Mouse (Mus musculus) lung, adult 18-20 months (tissue): Measurements from ENCODE around the gene Camk2d.
A peak's percentile ranks its signal among the peaks of the same experiment; 100 is the strongest.

Experiments
- DNase-seq, 2 experiments: peaks; one replicate each; pipeline ENCODE4 v3.0.0; 2022; ENCODE audit warnings: mixed read lengths in 2 of 2

Camk2d gene

DNA sequence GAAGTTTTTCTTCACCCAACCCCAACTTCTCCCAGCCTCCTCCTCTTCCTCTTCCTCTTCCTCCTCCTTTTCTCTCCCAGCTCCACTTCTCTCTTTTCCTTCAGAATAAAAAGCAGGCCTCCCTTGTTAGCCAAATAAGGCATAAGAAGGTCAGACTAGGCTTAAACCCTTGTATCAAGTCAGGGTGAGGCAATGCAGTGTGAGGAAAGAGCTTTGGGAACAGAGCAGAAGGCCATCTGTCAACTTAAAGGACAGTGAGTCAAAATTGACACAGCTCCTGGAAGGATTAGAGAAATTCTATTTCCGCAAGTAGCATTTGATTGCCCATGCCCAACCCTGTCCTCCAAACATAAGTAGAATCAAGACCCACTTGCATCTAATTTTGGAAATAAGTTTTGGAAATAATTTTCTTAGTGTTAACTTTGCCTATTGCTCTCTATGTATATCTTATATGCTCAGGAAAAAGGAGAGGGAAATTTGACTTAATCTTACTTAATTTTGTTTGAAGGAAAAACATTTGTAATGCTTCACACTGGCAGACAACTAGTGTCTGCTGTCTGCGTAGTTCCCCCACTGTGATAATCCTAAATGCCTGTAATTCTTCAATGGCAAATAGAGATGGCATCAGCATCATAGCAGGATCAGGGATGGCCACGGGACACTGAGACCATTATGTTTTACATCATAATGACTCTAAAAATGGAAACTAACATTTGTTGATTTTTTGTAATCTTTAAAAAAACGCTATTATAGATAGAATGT is 16.8 kb downstream of the Camk2d start:
- peak in 1 of 2 experiments; percentile 53 for DNase-seq

DNA sequence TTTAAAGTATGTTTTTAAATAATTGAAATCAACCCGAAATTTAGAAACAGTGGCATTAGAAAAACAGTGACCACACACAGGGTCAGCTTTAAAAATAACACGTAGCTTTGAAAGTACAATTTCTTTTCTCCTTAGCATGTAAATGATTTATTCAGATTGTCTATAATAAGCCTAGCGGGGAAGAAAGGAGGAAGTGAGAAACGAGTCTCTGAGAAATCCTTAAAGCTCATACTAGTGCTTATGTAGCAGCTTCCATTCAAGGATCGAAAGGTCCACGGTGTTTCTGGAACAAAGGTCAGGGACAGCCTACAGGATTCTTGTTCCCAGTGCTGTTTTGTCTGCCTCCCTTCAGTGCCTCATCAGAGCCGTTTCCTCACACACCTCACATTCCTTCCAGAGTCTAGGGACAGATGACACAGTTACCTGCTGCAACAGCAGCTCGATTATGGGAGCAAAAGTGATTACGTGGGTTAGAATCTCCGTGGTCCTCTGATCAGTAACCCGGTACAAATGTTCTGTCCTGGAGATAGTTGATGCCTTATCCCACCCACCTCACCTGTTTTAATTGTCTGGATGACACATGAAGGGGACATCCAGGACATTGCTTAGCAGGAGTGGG is 17.5 kb downstream of the Camk2d start:
- DNase-seq, result no peak

DNA sequence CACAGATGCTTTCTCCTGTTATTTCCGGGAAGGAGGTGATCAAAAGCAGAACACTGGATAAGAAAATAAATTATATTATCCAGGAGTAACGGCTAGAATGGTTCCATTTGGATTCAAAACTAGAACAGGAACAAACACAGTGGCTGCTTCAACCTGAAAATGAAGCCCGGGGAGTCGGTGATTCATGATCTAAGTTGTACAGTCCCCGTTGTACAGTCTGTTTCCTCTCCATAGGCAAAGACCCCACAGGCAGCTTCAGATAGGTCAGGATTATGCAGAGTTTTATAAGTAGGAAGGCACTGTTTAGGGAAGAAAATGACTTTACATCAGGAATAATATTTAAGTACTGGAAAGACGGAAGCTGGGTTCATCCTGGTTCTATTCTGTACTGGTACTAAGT is 19.2 kb downstream of the Camk2d start:
- DNase-seq, result no peak

DNA sequence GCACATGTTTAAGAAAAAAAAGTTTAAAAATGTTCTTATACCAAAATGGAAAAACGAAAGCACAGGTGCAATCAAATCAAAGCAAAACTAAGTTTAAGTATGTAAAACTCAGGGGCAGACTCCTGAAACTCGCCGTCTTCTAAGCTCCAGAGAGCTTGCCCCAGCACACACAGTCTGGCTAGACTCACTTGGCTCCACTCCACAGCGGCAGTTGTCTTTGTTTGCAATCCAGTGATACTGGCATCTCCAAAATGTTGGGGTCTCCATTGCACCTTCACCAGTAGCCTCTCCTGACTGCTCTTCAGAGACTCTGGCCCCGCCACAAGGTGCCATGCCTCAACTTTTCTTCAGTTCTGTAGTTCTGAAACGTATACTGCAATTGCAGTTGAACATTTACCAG is 24.1 kb downstream of the Camk2d start:
- no peak for DNase-seq

DNA sequence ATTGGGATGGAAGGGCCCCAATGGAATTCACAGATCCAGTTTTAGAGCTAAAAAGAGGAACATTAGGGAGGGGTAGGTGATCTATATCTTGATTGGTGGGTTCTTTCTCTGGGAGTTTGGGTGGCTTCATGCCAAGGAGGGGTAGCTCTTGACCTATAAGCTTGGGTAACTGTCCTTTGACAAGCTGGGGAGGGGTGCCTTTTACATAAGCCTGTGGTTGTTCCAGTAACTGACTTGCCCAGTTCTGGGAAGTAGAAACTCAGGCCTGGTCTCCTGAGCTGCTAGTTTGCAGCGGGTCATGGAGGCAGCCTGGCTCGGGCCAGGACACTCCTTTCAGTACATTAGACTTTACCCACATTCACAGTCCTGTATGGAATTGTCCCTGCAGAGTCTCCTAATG is 26.4 kb downstream of the Camk2d start:
- DNase-seq, result no peak

DNA sequence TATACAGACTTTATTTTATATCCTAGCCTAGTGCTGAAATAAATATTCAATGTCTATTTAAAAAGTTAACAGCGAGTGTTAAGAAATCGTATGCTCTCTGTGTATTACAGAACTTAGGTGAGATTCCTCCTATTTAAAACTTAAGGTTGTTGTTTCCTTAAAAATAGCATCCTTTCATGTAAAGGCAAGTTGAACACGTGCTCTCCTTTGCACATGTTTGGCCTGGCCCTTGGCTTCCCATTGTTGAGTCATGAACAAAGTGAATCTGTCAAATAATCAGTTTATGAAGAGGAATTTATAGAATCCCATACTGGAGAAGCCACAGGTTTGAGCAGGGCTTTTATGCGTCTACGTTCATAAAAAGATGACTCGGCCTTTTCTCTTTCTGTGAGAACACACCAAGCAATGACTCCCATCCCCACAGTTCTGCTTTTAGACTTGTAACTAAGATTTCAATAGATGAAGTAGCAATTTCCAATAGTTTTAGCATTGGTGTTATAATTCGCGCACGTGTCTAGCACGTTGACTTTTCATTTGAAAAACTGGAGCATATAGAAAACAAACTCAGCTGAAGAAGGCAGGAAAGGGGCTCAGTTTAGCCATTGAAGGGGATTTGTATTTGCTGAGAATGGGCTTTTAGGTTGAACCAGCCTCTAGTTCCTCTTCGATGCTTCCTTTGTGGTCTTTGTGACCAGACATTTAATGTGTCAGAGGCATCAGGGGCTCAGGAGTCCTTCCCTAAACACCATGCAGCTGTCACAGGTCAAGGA is 29.1 kb downstream of the Camk2d start:
- no peak for DNase-seq

DNA sequence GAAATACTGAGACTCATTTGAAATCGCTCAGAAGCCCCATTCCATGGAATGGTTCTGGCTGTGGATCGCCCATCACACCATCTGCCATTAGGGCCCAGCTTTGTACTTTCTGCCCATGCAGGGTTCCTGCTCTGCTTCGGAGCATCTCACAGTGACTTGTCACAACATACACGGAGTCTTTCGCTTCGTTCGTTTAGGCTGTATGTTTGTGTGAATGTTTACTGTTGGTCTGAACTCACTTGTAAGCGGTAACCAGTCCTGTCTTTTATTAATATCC is 29.6 kb downstream of the Camk2d start:
- DNase-seq, result no peak

DNA sequence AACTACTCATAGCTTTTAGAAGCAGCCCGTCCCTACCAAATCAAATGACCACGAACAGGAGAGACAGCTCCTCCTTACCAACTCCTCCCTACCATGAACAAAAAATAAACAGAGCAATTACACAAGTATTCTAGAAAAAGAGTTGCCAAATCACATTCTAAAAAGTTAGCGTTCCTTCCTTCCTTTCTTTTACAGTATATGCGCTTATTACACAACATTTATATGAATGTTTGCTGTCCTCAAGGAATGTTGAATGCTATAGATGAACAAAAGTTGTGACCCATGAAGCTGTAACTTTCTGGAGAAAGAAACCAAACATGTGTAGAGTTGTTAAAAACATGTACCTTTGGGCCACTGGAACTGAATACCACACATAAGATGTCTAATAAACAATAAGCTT is 31.9 kb downstream of the Camk2d start:
- DNase-seq, result no peak

DNA sequence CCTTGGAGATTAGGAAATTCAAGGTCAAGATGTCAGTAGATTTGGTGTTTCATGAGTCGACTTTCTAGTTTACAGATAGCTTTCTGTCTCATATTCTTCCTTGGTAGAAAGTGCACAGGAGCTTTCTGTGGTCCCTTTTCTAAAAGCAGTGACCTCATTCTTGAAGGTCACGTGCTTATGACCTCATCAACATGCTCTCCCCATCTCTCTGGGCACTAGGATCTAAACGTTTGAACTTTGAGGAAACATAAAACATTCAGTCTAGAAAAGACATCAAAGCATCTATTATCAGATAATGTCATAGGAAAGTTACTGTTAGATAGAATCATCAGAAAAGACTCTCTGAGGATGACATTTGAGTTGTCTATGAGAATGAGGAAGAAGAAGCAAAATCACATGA is 32.3 kb downstream of the Camk2d start:
- DNase-seq, result no peak

DNA sequence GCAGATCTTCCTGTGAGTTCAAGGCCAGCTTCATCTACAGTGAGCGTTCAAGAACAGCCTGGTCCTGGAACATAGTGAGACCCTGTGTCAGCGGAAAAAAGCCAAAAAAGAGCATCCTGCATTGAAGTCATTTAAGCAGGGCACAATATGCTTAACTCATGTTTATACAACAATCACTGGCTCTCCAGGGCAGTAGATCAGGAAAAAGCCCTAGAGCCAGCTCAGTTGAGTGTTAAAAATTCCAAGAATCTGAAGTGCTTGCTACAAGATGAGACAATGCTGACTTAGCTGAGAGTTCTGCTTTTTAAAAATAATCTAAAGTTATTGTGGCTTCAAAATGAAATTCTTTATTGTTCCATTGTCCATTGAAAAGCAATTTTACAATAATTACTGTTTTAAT is 32.9 kb downstream of the Camk2d start:
- DNase-seq, result no peak

DNA sequence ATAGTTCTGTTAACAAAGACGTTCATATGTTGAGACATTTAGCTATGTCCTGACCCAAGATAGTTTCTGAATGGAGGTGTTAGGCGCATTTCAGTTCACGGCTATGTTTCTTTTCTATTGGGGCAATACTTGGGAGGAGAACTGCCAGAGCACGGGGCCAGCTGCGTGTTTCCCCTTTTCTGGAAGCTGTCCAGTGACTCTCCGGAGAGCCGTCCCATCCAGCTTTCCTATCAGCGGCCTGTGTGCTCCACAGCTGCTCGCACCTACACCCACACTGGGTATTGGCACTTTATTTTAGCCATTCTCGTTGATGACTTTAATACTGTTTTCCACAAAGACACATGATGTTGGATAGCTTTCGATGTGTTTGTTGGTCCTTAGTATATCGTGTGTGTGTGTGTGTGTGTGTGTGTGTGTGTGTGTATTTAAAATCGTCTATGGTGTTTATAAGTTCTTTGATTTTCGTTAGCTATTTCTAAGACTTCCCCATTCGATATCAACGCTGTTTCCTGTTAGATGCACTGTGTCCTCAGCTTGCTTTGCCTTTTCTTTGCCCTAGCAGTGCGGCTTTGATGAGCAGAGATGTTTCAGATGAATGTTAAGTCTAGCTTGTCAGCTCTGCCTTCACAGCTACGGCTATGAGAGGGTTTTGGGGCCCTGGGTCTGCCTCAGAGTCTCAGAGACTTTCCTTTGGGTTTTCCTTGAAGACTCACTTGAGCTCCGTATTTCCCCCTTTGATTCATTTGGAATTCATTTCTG is 34.2 kb downstream of the Camk2d start:
- DNase-seq, result peak in 1 of 2 experiments; percentile 59

DNA sequence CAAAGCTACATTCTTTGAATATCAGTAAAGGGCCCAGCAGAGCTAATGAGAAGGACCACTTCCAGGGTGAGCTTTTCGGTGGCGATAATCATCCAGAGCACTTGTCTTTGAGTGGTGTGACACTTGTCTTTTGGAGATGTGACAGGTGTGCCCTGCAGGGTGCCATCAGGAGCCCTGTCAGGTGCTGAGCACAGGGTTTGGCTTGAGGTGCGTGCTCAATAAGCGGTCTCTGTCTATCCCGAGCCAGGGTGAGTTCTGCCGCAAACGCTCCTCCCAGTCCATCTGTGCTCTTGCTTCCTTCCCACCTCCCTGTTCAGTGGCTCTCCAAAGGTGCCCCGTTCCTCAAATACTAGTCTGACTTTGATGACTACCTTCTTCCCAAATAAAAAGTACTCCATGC is 35.5 kb downstream of the Camk2d start:
- no peak for DNase-seq

DNA sequence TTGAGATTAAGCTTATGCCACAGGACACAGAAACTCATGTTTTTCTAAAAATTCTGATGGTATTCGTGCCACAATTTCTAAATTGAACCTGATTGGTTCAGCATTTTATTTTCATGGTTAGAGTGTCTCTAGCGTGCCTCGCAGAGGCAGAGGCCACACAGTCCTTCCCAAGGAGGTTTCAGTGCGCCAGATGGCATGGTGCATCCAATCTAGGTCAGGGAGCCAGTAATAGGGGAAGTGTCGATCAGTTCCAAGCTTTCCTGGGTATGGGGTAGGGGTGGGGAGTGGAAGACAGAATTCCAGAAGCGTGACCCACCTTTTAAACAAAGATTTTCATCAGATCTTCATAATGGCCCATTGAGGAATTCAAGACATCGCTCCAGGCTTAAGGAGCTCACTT is 36.5 kb downstream of the Camk2d start:
- no peak for DNase-seq

DNA sequence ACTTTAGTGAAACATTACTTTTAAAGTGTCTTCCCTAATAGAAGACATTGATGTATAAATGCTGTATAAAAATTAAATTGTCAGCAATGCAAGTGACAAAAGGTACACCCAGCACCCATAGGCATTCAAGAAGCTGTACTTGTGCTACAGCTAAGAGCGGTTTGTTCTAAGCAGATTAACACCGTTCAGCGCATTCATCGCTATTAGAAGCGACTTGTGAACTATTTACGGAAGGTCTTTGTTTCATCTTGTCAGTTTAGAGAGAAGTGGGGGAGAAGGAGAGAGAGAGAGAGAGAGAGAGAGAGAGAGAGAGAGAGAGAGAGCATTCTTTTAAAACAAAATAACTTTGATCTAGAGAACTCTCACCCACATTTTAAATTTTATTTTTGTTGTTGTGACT is 38.1 kb downstream of the Camk2d start:
- no peak for DNase-seq

DNA sequence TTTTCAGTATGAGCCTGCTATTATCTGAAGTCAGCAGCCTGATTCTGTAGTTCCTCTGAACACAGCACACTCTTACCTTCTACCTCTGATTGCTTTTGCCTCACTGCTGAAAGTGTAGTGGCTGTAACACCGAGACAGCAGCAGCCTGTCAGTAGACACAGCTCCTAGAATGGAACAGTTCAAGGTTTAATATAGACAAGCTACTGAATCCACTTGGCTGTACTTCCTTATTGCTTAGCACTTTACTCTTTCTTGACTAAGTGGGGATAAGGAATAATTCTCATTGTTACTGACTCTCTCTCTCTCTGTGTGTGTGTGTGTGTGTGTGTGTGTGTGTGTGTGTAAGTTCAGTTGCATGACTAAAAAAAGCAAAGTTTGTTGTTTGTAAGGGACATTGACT is 42.2 kb downstream of the Camk2d start:
- DNase-seq, result no peak

DNA sequence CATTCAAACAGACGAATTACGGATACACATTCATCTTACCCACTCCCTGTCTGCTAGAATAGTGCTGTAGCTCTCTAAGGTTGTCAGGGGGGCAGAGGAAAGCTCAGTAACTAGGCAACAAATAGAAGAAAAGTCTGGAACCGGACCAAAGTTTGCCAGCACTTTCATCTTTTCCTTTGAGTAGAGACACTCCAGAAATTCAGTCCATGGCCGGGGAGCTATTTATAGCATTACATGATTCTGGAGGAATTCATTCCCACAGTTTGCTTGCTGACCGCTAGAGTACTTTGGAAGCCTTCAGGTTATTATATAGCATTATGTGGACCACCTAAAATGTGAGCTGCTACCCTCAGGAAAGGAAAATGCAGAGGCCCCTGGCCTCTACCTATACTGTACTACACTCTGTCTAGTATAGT is 43.0 kb downstream of the Camk2d start:
- DNase-seq, result peak in 1 of 2 experiments; percentile 70

DNA sequence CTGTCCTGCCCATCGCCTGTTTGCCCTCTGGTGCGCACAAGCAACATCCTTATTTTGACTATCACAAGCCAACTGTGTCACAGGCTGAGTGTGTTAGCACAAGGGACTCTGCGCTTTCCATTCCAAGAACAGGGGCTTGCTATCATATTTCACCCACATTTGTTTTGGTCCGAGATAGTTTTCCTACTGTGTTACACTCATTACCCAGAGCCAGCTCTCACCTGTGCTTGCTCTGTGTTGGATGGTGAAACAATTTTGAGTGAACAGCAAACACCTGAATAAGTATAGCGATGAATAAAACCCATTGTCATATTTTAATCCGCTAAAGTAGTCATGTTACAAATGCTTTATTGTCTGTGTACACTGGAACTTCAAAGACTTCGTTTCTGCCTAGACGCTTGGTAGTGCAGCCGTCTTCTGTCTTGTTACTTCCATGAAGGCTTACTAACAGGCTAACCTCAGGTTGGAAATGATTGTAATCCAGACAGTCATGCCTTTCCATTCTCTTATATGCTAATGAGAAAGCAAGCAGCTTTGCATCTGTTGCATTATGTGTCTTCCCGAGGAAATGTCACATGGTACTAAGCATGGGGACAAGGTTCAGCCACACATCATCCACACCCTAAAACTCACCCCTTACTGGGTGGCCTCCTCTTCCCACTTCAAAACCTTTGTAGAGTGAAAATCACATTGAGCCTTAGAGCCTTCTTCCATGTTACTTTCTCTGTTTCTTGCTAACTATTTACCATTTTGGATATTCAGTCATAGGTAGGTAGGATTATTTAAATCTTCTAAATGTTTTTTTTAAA is 44.5 kb downstream of the Camk2d start:
- DNase-seq, result no peak

DNA sequence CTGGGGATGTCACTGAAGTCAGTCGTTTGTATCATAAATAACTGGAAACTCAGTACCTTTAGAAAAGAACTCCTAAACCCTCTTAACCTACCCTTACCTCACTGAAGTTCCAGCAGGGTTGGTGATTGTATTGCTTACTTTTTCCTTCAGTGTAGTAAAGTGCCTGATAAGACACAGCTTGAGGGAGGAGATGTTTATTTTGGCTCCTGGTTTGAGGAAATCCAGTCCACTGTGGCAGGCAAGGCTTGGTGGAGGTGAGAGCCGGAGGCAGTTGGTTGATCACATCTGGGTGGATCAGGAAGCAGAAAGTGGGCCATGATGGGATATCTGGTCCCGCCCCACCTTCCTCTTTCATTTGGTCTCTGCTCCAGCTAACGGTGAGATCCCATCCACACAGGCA is 45.3 kb downstream of the Camk2d start:
- peak; percentile 46 to 69 for DNase-seq

DNA sequence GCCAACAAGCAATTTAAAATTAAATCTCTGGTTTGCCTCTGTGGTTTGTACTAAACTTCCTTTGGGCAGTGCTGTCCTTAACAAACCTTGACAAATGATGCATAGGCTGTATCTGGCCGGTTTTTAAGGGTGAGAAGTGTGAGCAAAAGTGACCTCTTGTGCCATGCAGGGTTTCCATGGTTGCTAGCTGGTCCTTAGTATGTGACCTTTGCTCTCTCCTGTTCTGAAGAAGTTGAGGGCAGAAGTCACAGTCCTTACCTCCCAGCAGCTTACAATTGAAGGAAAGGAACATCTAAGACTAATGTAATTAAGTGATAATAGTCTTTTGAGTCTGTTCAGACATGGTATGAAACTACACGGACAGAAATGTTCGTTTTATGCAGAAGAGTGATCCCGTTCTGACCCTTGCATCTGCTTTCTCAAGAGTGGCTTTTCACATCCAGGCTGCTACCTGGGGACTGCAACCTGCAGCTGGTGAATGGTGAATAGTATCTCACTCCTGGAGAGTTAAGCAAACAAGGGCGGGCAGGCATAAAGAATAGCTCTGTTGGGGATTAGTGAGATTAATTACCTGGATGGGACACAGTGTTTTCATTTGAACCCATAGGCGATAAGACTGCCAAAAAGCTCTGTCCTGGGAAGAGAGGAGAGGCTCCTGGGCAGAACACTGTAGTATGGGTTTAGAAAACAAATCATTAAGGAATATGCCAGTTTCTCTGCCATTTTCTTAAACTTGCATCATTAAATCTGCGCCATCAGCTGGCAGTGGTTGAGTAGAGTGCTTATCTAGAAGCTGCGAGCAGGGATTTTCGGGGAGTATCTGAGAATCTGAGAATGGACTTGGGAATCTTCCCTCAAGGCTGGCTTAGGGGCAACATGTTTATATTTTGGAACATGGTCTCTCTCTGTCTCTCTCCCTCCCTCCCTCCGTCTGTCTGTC is 47.2 kb downstream of the Camk2d start:
- no peak for DNase-seq

DNA sequence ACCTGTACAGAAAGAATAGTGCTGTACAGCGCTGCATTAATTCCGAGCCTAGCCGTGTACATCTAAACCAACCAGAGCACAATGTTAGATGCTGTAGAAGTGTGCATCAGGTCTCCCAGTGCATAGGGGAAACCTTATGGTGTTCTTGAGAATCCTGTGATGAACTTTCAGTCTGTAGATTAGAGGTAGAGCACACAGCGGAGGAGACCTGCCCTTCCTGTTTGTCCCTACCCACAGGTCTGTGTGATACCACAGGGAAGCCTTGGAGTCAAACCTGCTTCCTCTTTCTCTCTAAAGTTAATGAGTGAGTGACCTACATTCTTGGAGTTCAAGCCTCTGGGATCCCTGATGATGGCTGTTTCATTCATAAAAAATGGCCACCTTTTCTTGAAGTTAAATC is 54.2 kb downstream of the Camk2d start:
- no peak for DNase-seq

DNA sequence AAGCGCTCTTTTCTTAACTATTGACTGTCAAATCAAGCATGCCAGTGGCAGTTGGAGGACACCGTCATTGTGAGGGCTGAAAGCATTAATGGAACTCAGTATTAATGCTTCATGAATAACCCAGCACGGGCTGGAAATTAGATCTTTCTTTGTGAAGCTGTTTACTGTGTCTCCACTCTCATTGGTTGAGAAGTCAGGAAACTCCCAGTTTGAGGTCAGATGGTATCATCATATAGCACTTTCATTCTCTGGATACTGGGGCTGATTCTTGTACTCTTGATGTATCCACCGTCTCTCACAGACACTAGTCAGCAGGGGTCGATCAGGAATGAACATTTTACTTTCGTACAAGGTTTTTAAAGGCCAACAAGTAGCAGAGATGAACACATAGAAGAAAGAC is 54.6 kb downstream of the Camk2d start:
- DNase-seq, result no peak
